16 mouse cellular contexts compared by ENCODE assay signal in genomic region chr15:26335791-26336190, GRCm38 (mm10). TPM values are rescaled to one million over a fixed set of nuclear protein-coding genes. Genes with fewer than 3 reads are reported as not detected.
"Had no signal": no experiment of that assay in that cellular context is flagged by ENCODE, and none has a peak within 500 bp of the region (broad histone marks: within the 10 kb centered on the region; RNA-seq: fewer than 3 reads in every experiment).

No protein-coding gene starts in this region.

- H3K27me3 ChIP-seq: kidney, embryonic 15.5 days; limb, embryonic 12.5 days; liver, embryonic 13.5 days; lung, embryonic 15.5 days; megakaryocyte, embryonic 14.5 days had no signal

- H3K4me2 ChIP-seq: kidney, embryonic 15.5 days; limb, embryonic 12.5 days; liver, embryonic 13.5 days; lung, embryonic 15.5 days; midbrain, embryonic 11.5 days had no signal

- DNase-seq: kidney, adult 18-20 months; layer of hippocampus, adult 9-11 months; layer of hippocampus, postnatal 36 days; liver; liver, embryonic 13.5 days; liver, postnatal 0 days; lung, postnatal 14 days; thymus, adult 18-20 months; thymus, postnatal 14 days had no signal

- H3K27ac ChIP-seq: kidney, embryonic 15.5 days; limb, embryonic 12.5 days; liver, embryonic 13.5 days; lung, embryonic 15.5 days; macrophage had no signal

- H3K9me3 ChIP-seq: kidney, embryonic 15.5 days; limb, embryonic 12.5 days; liver, embryonic 13.5 days; lung, embryonic 15.5 days had no signal

- H3K4me3 ChIP-seq: kidney, embryonic 15.5 days; limb, embryonic 12.5 days; liver, embryonic 13.5 days; lung, embryonic 15.5 days; megakaryocyte, embryonic 14.5 days had no signal

- ATAC-seq: liver, postnatal 0 days had no signal

- H3K36me3 ChIP-seq: kidney, embryonic 15.5 days; limb, embryonic 12.5 days; liver, embryonic 13.5 days; lung, embryonic 15.5 days had no signal

- H3K9ac ChIP-seq: kidney, embryonic 15.5 days; limb, embryonic 12.5 days; liver, embryonic 13.5 days; liver, postnatal 0 days; lung, embryonic 15.5 days had no signal

- H3K4me1 ChIP-seq: kidney, embryonic 15.5 days; limb, embryonic 12.5 days; liver, embryonic 13.5 days; lung, embryonic 15.5 days; megakaryocyte, embryonic 14.5 days had no signal

RNA-seq across cellular contexts. Expression of gene March11, which starts 26.9 kb away (rescaled TPM):
- total RNA-seq: monocyte, adult 5-6 weeks had no signal
- polyA plus RNA-seq: liver, embryonic 13.5 days; liver, postnatal 0 days; macrophage had no signal
